Mouse (Mus musculus) CH12.LX (cell line): ENCODE results near the gene Cytip.

Source experiments
- ELF1 ChIP-seq: IDR thresholded peaks from 2 replicates; pipeline ENCODE4 v1.6.1; 2014; ENCODE audit warnings: low read depth, mild to moderate bottlenecking, inconsistent platforms, low read length, improper control_type of control experiment
- MYC ChIP-seq: IDR thresholded peaks from 2 replicates; pipeline ENCODE4 v1.6.1; 2011; ENCODE audit warnings: low read depth, mild to moderate bottlenecking, improper control_type of control experiment, low read length
- POLR2A ChIP-seq: IDR thresholded peaks from 2 replicates; pipeline ENCODE4 v1.6.1; 2011; ENCODE audit warnings: low read depth, mild to moderate bottlenecking, improper control_type of control experiment, low read length

DNA sequence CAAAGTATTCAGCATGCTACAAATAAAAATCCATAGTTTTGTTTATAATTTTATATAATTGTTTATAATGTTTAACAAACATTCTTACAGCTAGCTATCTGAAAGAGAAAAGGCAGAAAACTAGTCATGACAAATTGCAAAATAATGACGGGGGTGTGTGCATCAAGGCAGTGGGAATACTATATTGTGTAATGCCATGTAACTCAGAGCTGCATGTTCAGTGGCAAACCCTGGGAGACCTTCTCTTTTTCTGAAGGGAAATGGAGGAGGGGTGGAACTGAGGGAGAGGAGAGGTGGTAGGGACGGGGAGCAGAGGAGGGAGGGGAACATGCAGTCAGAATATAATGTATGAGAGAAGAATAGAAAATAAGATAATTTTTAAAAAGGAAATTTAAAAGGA is 28.6 kb downstream of the Cytip start:
- no peak for TF ChIP-seq POLR2A
- no peak for TF ChIP-seq MYC
- TF ChIP-seq ELF1, result no peak
